Mouse (Mus musculus) lung, postnatal 36 days (tissue): ENCODE results near the gene Apol7b.

Source experiments
- DNase-seq: peaks from one replicate; pipeline ENCODE4 v3.0.0; 2022; ENCODE audit warnings: mixed read lengths

The Apol7b gene

GRCm38 (mm10) chr15:77384340-77385030, 62.8 kb downstream of the Apol7b start:
- no peak for DNase-seq

- DNase-seq = no peak
These were observed 64.4 kb downstream of the Apol7b start for GRCm38 (mm10) chr15:77382880-77383279.

GRCm38 (mm10) chr15:77382271-77382850, 64.9 kb downstream of the Apol7b start:
- DNase-seq = no peak

- DNase-seq = no peak
These were observed 65.8 kb downstream of the Apol7b start for GRCm38 (mm10) chr15:77381481-77381880.

- DNase-seq = no peak
These were observed 67.4 kb downstream of the Apol7b start for GRCm38 (mm10) chr15:77379921-77380320.

- DNase-seq = no peak
These were observed 69.9 kb downstream of the Apol7b start for GRCm38 (mm10) chr15:77377419-77377818.

- no peak for DNase-seq
These were observed 70.4 kb downstream of the Apol7b start for GRCm38 (mm10) chr15:77376920-77377319.
